Mouse (Mus musculus) lung, embryonic 16.5 days (tissue): Measurements from ENCODE around the gene Clybl. TPM values are rescaled to one million over a fixed set of nuclear protein-coding genes. Genes with fewer than 3 reads are reported as not detected.

Experiments
- ATAC-seq: fragments of 200-750 bp; cut with Nextera tagmentation; 2 replicates; pipeline ENCODE4 v1.8.0; 2017; ENCODE audit warnings: low read depth, mild to moderate bottlenecking, moderate library complexity
- H3K27ac ChIP-seq: fragments of 300-500 bp; sonication (generic); 2 replicates; pipeline ENCODE4 v1.5.1; 2014; ENCODE audit warnings: mild to moderate bottlenecking, control low read depth, low read length
- H3K27me3 ChIP-seq: fragments of 300-500 bp; sonication (generic); 2 replicates; pipeline ENCODE4 v1.6.1; 2014; ENCODE audit warnings: low read depth, low read length, mixed read lengths; ENCODE audit not compliant: control insufficient read depth, insufficient read depth
- H3K36me3 ChIP-seq: fragments of 300-500 bp; sonication (generic); 2 replicates; pipeline ENCODE4 v1.6.1; 2014; ENCODE audit warnings: low read length; ENCODE audit not compliant: control insufficient read depth, insufficient read depth
- H3K4me1 ChIP-seq: fragments of 300-500 bp; sonication (generic); replicated peaks from 2 replicates; pipeline ENCODE4 v1.6.1; 2014; ENCODE audit warnings: low read length, mixed read lengths; ENCODE audit not compliant: control insufficient read depth, insufficient read depth
- H3K4me2 ChIP-seq: fragments of 300-500 bp; sonication (generic); 2 replicates; pipeline ENCODE4 v1.6.1; 2014; ENCODE audit warnings: low read depth, low read length, control low read depth
- H3K4me3 ChIP-seq: fragments of 300-500 bp; sonication (generic); 2 replicates; pipeline ENCODE4 v1.5.1; 2014; ENCODE audit warnings: mild to moderate bottlenecking, low read length, control low read depth
- H3K9ac ChIP-seq: fragments of 300-500 bp; sonication (generic); 2 replicates; pipeline ENCODE4 v1.6.1; 2014; ENCODE audit warnings: low read length, control low read depth
- H3K9me3 ChIP-seq: fragments of 300-500 bp; sonication (generic); 2 replicates; pipeline ENCODE4 v1.6.1; 2016; ENCODE audit warnings: low read length; ENCODE audit not compliant: control insufficient read depth
- WGBS: fragments of 180-500 bp; shearing (Covaris S2); extraction: QIAGEN DNeasy Blood & Tissue Kit; methylation state at CpG from one replicate; pipeline ENCODE4 v1.1.7; 2014; 5-methylcytosine and 5-hydroxymethylcytosine counted together
- polyA plus RNA-seq: library from polyadenylated mRNA; unstranded; fragments of >200 nt; fragmentation: Nextera tagmentation; extraction: Ambion mirVana; gene quantifications from 2 replicates; pipeline ENCODE4 v1.2.1, GENCODE M21; 2015

The Clybl gene
- polyA plus RNA-seq, 1 experiment from 2014 or later = 22.3 TPM

DNA sequence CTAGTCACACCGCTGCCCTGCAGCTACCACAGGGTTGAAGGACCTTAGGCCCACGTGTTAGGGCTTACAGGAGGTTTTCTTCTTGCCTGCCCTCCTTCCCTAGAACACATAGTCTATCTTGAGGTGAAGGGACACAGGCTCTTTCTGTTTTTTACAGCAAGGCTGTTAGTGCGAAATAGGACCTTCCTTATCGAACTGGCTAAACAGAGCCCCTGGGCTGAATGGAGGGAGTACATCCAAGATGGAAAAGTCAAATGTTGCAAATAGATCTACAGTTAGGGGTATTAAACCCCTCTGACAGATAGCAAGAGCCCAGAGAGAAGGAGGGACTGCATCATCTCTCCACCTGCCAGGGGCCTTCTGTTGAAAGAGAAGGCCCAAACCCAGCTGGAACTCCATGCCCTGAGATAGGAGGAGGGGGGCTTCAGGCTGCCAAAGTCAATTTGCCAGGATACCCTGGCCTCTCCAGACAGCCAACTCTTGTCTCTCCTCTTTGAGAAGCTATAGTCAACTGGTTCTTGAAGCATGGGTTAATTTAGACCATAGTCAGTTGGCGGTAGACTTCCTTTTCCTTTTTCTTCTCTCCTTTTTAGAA, 270.1 kb downstream of the Clybl start:
- ATAC-seq = no peak; the same call in 1 of the 2 replicates
- H3K9me3 ChIP-seq = no peaks in the 10 kb centered on the region
- H3K4me3 ChIP-seq = no peak overlapping the region
- no peaks in the 10 kb centered on the region for H3K36me3 ChIP-seq
- H3K27me3 ChIP-seq = peaks cover 77% of the 10 kb centered on the region
- H3K9ac ChIP-seq = no peak overlapping the region
- WGBS = 59% methylated on average over 5 of the region's 5 CpGs
- H3K4me2 ChIP-seq = peak overlapping the region; percentile 63; the same call in 1 of the 2 replicates
- H3K27ac ChIP-seq = no peak overlapping the region
- H3K4me1 ChIP-seq = peaks cover 13% of the 10 kb centered on the region

Other genes with a start within 250 kb of the Clybl start
- gene Gpr183, start 216.5 kb upstream of the Clybl start, polyA plus RNA-seq = 2.3 and 2.7 TPM in 2 replicates
- not detected in 2 replicates for gene Timm8a2, start 147.0 kb upstream of the Clybl start, polyA plus RNA-seq
- 176 and 186 TPM in 2 replicates for gene Tm9sf2, start 74.7 kb upstream of the Clybl start, polyA plus RNA-seq